Mouse (Mus musculus) hindbrain, postnatal 0 days (tissue): ENCODE measurements around the gene Timp3. TPM values are rescaled to one million over a fixed set of nuclear protein-coding genes. Genes with fewer than 3 reads are reported as not detected.
A peak's percentile ranks its signal among the peaks of the same experiment; 100 is the strongest.
"Not testable (repeated sequence)": the region's sequence is repeated elsewhere in the genome, so short reads cannot be mapped to it uniquely, and the experiment has no call there.

Source experiments
- ATAC-seq: fragments of 200-750 bp; cut with Nextera tagmentation; 2 replicates; pipeline ENCODE4 v1.8.0; 2017; ENCODE audit warnings: mild to moderate bottlenecking, moderate TSS enrichment, moderate library complexity
- DNase-seq: peaks from one replicate; pipeline ENCODE4 v3.0.0-alpha.2; 2015; ENCODE audit warnings: low spot score
- H3K27ac ChIP-seq: fragments of 300-500 bp; sonication (generic); 2 replicates; pipeline ENCODE4 v1.5.1; 2014; ENCODE audit warnings: mild to moderate bottlenecking
- H3K27me3 ChIP-seq: fragments of 300-500 bp; sonication (generic); 2 replicates; pipeline ENCODE4 v1.6.1; 2014; ENCODE audit warnings: low read length, mixed read lengths; ENCODE audit not compliant: insufficient read depth
- H3K36me3 ChIP-seq: fragments of 300-500 bp; sonication (generic); 2 replicates; pipeline ENCODE4 v1.6.1; 2014; ENCODE audit warnings: low read length, mixed read lengths; ENCODE audit not compliant: insufficient read depth
- H3K4me1 ChIP-seq: fragments of 300-500 bp; sonication (generic); 2 replicates; pipeline ENCODE4 v1.6.1; 2014; ENCODE audit warnings: antibody characterized with exemption, low read length, mixed read lengths; ENCODE audit not compliant: insufficient read depth
- H3K4me2 ChIP-seq: fragments of 300-500 bp; sonication (generic); 2 replicates; pipeline ENCODE4 v1.6.1; 2014; ENCODE audit warnings: low read depth, mild to moderate bottlenecking, low read length, moderate library complexity, mixed read lengths
- H3K4me3 ChIP-seq: fragments of 300-500 bp; sonication (generic); 2 replicates; pipeline ENCODE4 v1.5.1; 2014; ENCODE audit warnings: low read length
- H3K9ac ChIP-seq: fragments of 300-500 bp; sonication (generic); replicated peaks from 2 replicates; pipeline ENCODE4 v1.6.1; 2014; ENCODE audit warnings: mild to moderate bottlenecking, low read length, moderate library complexity, mixed read lengths
- H3K9me3 ChIP-seq: fragments of 300-500 bp; sonication (generic); 2 replicates; pipeline ENCODE4 v1.6.1; 2016; ENCODE audit warnings: low read length, mixed read lengths
- CTCF ChIP-seq: IDR thresholded peaks from 2 replicates; pipeline ENCODE4 v1.5.1; 2016; ENCODE audit warnings: antibody characterized with exemption, control low read depth, low read depth
- WGBS: fragments of 180-500 bp; shearing (Covaris S2); extraction: QIAGEN DNeasy Blood & Tissue Kit; methylation state at CpG from one replicate; pipeline ENCODE4 v1.1.7; 2014; 5-methylcytosine and 5-hydroxymethylcytosine counted together
- polyA plus RNA-seq: library from polyadenylated mRNA; unstranded; fragments of >200 nt; fragmentation: Nextera tagmentation; extraction: Ambion mirVana; gene quantifications from 2 replicates; pipeline ENCODE4 v1.2.1, GENCODE M21; 2015
- total RNA-seq: library from RNA; depleted of rRNA; stranded (reverse); fragments of >200 nt; gene quantifications from 2 replicates; pipeline ENCODE4 v1.2.3, GENCODE M21; 2014

Timp3 gene
- total and polyA plus RNA-seq, 2 experiments from 2014 or later = 60.0 to 162 TPM

GRCm38 (mm10) chr10:86368811-86369210 lies 68.6 kb downstream of the Timp3 start:
- no peak for TF ChIP-seq CTCF
- H3K27ac ChIP-seq = no peak overlapping the region
- H3K9ac ChIP-seq = no peak overlapping the region
- ATAC-seq (no peak), DNase-seq (no peak)
- no peaks in the 10 kb centered on the region for H3K36me3 ChIP-seq
- H3K27me3 ChIP-seq = no peaks in the 10 kb centered on the region
- H3K4me2 ChIP-seq = no peak overlapping the region
- no peak overlapping the region for H3K4me3 ChIP-seq
- 70% methylated on average over 12 of the region's 12 CpGs for WGBS
- no peaks in the 10 kb centered on the region for H3K4me1 ChIP-seq
- H3K9me3 ChIP-seq = no peaks in the 10 kb centered on the region

GRCm38 (mm10) chr10:86369346-86369745 lies 69.2 kb downstream of the Timp3 start:
- ATAC-seq (no peak), DNase-seq (no peak)
- Histone ChIP-seq H3K36me3 (no peaks in the 10 kb centered on the region), H3K27me3 (no peaks in the 10 kb centered on the region), H3K4me1 (no peaks in the 10 kb centered on the region), H3K4me2 (no peak overlapping the region), H3K9ac (no peak overlapping the region), H3K27ac (no peak overlapping the region), H3K4me3 (no peak overlapping the region), H3K9me3 (no peaks in the 10 kb centered on the region)
- TF ChIP-seq CTCF = no peak
- 76% methylated on average over 4 of the region's 4 CpGs for WGBS

- ATAC-seq (no peak), DNase-seq (no peak)
- no peaks in the 10 kb centered on the region for H3K27me3 ChIP-seq
- no peak overlapping the region for H3K4me3 ChIP-seq
- no peak for TF ChIP-seq CTCF
- H3K4me2 ChIP-seq = no peak overlapping the region
- H3K9ac ChIP-seq = no peak overlapping the region
- H3K27ac ChIP-seq = no peak overlapping the region
- no peaks in the 10 kb centered on the region for H3K36me3 ChIP-seq
- no peaks in the 10 kb centered on the region for H3K4me1 ChIP-seq
- no peaks in the 10 kb centered on the region for H3K9me3 ChIP-seq
Observed at GRCm38 (mm10) chr10:86371561-86371960, 71.4 kb downstream of the Timp3 start.

- ATAC-seq (no peak), DNase-seq (no peak)
- Histone ChIP-seq H3K4me3 (no peak overlapping the region), H3K9me3 (no peaks in the 10 kb centered on the region), H3K27me3 (no peaks in the 10 kb centered on the region), H3K4me2 (no peak overlapping the region), H3K36me3 (no peaks in the 10 kb centered on the region), H3K9ac (no peak overlapping the region), H3K27ac (no peak overlapping the region), H3K4me1 (no peaks in the 10 kb centered on the region)
- WGBS = 90% methylated on average over 2 of the region's 2 CpGs
- TF ChIP-seq CTCF = no peak
Observed at GRCm38 (mm10) chr10:86374061-86374460, 73.9 kb downstream of the Timp3 start.

- ATAC-seq (peak; percentile 95), DNase-seq (peak; percentile 82)
- Histone ChIP-seq H3K4me3 (no peak overlapping the region), H3K9me3 (no peaks in the 10 kb centered on the region), H3K27me3 (no peaks in the 10 kb centered on the region), H3K4me2 (no peak overlapping the region), H3K36me3 (no peaks in the 10 kb centered on the region), H3K9ac (no peak overlapping the region), H3K4me1 (no peaks in the 10 kb centered on the region), H3K27ac (peak overlapping the region; percentile 68)
- WGBS = 38% methylated on average over 11 of the region's 11 CpGs
- TF ChIP-seq CTCF = no peak
Observed at GRCm38 (mm10) chr10:86375903-86376302, 75.7 kb downstream of the Timp3 start.

- no peaks in the 10 kb centered on the region for H3K9me3 ChIP-seq
- 50% methylated on average over 8 of the region's 8 CpGs for WGBS
- ATAC-seq = peak; percentile 79
- DNase-seq = peak; percentile 63
- no peak overlapping the region for H3K4me2 ChIP-seq
- H3K4me3 ChIP-seq = no peak overlapping the region
- TF ChIP-seq CTCF = no peak
- H3K27me3 ChIP-seq = no peaks in the 10 kb centered on the region
- H3K36me3 ChIP-seq = no peaks in the 10 kb centered on the region
- H3K27ac ChIP-seq = peak overlapping the region; percentile 68
- no peaks in the 10 kb centered on the region for H3K4me1 ChIP-seq
- no peak overlapping the region for H3K9ac ChIP-seq
Observed at GRCm38 (mm10) chr10:86376392-86377185, 76.4 kb downstream of the Timp3 start.

GRCm38 (mm10) chr10:86378803-86379202 lies 78.6 kb downstream of the Timp3 start:
- not testable (repeated sequence) for H3K27ac ChIP-seq, H3K4me1 ChIP-seq, H3K27me3 ChIP-seq, H3K4me3 ChIP-seq, H3K4me2 ChIP-seq, ATAC-seq, DNase-seq, H3K9me3 ChIP-seq, H3K9ac ChIP-seq, H3K36me3 ChIP-seq
- 88% methylated on average over 2 of the region's 2 CpGs for WGBS
